Mouse (Mus musculus) B cell, adult 2 months (primary cell): ENCODE data around the gene Gm21985.

Experiments used
- DNase-seq, 2 experiments: peaks; one replicate each; pipeline ENCODE4 v3.0.0; 2022

Gm21985 gene

DNA sequence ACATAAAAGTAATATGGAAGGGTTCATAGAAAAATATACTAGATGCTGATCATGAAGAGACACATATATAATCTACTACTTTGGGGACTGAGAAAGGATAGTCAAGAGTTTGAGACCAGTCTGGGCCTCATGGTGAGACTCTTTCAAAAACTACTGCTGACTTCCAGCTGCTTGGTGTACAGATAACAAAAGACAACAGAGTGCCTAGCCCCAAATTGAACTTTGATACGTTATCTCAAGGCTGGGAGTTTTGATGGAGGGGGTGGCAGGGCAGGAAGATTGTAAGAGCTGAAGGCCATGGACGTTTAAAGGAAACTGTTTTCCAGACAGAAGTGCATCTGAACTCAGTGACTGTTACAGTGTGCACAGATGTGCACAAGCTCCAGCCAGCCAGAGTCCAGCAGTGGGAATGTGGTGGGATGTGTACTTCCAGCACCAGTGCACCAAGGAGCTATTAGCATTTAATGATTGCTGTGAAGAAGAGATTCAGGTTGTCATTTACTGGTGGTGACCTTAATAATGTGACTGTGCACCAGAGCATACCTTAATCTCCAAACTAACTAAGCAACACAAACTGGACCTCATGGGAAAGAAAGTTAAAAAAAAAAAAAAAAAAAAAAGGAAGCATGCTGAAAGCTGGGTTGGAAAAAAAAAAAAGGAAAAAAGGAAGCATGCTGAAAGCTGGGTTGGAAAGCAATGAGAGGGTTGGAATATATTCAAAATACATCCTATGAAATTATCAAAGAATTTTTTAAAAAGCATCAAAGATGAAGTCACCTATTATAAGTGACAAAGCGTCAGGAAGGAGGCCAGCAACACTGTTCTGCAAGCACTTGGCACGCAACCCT is 66.2 kb downstream of the Gm21985 start:
- DNase-seq, result no peak

DNA sequence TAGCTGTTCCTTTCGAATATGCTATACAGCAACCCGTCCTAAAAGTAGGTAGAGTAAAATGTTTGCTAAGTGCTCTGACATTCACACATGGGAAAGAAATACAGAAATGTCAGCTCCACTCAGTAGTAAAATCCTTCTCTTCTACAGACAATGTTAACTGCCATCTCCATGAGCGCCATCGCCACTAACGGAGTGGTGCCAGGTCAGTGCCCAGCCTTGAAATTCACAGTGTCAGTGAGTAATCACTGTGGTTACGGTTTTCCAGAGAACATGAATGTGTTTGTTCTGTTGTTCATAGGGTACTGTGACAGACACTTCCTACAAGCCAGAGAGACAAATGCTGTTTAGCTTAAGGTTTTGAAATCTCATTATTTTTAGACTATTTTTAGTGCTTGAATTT is 71.1 kb downstream of the Gm21985 start:
- DNase-seq, result no peak

- DNase-seq, result peak; percentile 30 to 37
Observed at GRCm38 (mm10) chr2:112339736-112340135, 73.6 kb downstream of the Gm21985 start.

GRCm38 (mm10) chr2:112341117-112341516 is 75.0 kb downstream of the Gm21985 start:
- no peak for DNase-seq

DNA sequence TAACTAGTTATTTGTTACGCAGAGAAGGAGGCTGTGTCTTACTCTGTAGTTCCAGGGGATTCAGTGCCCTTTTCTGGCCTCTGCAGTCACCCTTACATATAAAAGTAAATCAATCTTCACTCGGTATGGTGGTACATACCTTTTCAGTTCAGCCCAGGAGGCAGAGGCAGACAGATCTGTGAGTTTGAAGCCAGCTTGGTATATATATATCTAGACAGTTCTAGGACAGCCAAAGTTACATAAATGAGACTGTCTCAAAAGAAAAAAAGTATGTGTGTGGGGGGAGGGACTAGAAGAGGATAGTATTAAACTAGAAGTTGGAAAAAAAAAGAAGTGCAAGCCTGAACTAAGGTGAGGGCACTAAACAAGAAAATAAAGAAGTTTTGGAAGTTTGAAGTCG is 82.1 kb downstream of the Gm21985 start:
- DNase-seq, result no peak

DNA sequence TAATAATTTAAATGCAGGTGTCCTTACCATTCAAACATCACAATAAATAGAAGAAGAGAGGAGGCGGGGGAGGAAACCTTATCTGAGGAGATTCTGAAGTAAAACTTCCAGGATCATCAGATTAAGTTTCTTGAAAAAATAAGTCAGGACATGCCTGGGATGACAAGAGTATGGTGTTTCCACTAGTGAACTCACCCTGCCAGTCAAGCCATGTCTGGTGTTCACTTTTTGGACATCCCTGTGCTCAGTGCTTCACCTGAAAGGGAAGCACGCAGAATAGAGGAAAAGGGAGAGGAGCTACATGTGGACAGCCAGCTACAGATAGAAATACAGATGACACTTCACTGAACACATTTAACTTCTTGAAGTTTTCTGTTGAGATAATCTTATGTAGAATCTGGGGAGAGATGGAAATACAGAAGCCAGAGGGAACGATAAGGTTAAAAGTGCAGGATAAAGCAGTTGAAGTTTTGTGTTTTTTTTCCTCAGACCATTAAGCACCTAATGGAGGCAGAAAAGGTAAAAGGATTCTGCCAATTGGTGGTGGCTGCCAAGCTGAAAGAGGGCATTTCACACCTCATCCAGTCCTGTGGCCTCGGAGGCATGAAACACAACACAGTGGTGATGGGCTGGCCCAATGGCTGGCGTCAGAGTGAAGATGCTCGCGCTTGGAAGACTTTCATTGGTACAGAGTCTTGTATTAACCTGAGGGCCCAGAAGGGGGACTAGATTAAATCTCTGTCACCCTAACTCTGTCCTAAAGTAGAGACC is 87.8 kb downstream of the Gm21985 start:
- no peak for DNase-seq

- no peak for DNase-seq
Observed at GRCm38 (mm10) chr2:112359611-112360010, 93.5 kb downstream of the Gm21985 start.

DNA sequence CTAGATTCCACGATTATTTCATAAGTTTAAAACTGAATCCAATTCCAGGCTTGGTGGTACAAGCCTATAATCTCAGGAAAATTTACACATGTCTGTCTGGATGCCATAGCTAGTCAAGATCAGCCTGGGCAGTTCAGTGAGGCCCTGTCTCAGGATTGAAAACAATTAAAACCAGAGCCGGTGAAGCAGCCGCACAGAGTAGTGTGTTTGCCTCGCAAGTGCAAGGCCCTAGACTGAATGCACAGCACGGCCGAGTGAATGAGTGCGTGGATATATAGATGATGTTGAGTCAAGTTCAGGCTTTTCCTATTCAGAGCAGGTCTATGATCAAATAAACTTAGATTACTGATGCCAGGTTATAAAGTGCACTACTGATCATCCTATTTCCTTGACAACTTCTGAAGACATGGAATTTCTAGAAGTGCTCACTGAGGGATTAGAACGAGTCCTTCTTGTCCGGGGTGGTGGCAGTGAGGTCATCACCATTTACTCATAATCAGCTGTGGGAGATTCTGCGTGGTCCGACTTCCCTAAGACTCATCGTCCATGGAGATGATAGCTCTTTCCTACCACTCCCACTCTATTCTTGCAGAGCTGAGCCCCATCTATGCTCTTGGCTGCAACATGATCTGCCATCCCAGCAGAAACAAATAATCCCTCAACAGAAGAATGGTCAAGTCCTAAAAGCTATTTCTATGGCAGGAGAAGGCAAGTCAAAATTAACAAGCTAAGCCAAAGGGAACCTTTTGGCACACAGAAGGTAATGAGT is 94.1 kb downstream of the Gm21985 start:
- no peak for DNase-seq

DNA sequence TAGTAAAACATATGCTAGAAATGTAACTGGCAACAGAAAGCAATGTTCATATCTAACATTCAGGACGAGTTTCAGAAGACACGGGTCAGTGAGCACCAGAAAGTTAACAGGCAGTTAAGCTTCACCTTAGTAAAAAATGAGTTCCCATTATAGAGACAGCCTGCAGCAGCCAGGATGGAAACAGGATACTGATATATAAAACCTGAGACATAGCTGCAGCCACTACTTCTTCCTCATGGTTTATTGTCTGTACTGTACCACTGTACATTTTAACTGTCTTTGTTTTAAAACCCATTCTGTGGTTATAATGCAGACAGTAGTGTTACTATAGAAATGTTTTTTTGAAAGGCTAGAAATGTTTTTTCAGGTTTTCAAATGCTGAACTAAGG is 94.7 kb downstream of the Gm21985 start:
- DNase-seq, result no peak

DNA sequence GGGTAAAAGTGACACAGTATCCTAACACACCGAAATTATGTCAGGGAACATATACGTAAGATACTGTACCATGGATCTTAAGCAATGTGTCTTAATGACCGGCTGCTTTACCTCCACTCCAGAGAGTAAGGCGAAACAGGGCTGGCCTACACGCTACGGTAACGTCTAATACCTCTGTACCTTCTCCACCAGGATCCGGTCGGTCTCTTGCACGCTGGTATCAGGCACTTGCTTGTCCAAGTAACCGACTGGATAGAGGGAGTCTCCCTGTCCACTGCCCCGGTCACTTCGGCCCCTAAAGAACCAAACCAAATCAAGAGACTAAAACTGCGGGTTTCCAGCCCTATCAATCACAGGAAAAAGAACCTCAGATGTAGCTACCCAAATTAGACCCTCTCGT is 101.1 kb downstream of the Gm21985 start:
- DNase-seq, result peak in 1 of 2 experiments; percentile 25

- peak; percentile 87 to 88 for DNase-seq
Observed at GRCm38 (mm10) chr2:112367726-112368673, 101.9 kb downstream of the Gm21985 start, which contains the start of gene Emc4. Emc4 (minus strand) TSS chr2:112368027.

DNA sequence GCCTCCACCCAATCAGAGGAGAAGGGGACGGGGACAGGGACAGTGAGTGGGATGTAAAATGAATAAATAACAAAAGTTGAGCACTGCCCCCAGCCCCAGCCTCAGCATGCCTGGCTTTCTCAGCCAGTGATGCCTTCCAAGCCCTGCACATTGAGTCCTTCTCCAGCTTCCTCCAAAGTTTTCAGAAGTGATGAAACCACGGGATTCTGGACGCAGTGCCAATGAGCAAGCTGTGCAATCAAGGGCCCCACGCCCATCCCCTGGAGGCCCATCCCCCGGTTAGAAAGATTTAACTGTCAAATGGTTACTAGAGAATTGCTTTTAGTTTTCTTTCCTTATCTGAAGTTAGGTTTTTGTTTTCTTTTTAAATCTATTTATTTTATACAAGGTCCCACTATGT is 103.8 kb downstream of the Gm21985 start:
- DNase-seq, result no peak

GRCm38 (mm10) chr2:112373141-112373540 is 107.0 kb downstream of the Gm21985 start:
- no peak for DNase-seq

DNA sequence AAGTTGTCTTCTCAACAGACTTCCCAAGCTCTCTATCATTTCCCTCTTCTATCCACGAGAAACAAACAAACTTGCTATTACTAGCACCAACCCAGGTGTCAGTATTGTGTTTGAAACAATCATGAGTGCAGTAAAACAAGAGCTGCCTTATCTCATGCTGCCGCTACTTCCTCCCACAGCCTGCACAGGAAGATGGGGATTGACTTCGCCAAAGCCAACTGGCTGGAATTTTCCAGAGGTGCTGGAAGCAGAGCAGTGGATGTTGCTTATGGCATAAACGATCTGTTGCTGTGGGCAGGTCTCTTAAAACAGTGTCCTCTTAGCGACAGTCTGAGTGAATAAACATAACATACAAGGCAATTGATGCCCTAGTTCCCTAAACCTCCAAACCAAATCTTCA is 108.5 kb downstream of the Gm21985 start:
- DNase-seq, result no peak

DNA sequence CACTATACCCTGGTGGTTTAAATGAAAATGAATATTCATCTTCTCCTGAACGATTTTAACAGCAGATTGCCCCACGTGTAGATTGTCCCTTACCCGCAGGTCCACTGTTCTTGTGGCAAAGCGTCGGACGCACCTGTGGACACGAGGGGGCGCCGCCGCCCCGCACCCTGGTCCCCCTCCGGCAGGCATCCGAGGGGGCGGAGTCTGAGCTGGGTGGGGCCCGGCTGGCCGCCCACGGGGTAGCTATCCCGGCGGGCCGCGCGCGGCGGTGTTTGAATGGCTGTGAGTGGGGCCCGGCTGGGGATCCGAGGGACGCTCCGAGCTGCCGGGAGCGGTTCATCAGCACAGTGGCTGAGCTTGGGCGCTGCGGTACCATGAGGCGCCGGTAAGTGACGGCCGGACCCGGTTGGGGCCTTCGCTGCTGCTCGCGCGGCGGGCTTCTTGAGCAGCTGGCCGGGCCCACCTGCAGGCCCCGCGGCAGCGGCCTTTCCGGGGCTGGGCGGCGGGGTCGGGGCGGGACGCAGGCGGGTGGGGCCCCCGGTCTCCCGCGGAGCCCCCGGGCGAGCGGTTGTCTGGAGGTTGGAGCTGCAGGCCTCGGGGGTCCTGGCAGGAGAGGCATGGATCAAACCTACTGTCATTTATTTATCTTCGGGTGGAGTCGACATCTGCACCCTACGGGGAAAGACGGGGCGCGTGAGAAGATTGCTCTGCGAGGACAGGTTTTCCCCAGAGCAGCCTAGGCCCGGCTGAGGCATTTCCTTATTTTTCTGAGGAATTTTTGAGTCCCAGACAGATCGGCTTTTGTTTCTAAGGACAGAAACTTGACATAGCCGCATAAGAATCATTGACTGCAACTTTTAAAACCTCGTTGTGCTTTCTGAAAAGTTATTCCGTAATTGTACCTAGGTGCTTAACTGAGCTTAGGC is 113.1 kb downstream of the Gm21985 start, which contains the start of gene Katnbl1:
Gene Katnbl1, plus strand, starts transcription at position 239 of the 926 bp plus-strand sequence.
- DNase-seq, result peak; percentile 98

DNA sequence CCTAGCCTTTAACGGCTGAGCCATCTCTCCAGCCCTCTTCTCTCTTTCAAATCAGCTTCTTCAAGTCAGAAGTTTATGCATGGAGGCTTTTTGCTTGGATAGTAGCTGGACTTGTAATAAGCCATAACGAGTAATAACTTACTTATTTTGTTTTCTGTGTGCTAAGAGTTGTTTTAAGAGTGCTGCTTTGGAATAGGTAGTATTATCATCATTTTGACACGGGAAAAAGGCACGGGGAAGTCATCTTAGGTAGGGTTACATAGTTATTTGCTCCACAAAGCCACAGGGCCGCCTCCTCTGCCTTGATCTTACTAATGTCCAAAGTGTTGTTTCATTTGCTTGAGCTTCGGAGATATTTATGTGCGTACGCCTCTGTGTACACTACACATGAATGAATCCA is 114.0 kb downstream of the Gm21985 start:
- no peak for DNase-seq

DNA sequence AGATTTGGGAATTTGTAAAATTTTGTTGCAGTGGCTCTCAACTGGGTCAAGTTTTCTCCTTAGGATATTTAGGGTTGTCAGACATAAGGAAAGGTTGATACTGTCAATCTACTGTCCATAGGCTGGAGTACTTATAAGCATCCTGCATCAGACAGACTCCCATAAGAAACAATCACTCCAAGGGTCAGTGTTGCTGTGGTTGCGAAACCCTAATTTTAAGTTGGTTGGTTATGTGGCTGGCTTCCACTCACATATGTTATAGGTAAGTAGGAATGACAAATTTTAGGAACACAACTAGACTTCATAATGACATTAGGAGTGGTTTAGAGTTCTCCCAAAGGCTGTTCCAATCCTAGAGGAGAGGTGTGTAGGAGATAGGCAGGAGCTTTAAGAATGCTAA is 115.1 kb downstream of the Gm21985 start:
- no peak for DNase-seq

DNA sequence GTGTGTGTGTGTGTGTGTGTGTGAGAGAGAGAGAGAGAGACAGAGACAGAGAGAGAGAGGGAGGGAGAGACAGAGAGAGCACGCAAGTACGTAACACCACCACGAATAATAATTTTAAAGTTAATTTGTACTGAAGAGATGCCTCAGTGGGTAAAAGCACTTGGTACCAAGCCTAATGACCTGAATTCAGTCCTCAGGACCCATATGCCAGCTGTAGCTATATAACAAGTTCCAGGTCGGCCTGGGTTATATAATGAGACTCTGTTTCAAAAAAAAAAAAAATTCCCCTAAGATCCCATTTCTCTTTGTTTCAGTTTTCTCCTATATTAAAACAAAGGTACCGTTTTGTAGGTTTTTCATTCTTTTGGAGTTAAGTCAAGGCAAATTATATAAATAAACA is 124.7 kb downstream of the Gm21985 start:
- DNase-seq, result no peak

GRCm38 (mm10) chr2:112391346-112392000 is 125.4 kb downstream of the Gm21985 start:
- DNase-seq, result no peak

- DNase-seq, result no peak
Observed at GRCm38 (mm10) chr2:112392689-112393088, 126.6 kb downstream of the Gm21985 start.
